Mouse (Mus musculus) midbrain, embryonic 15.5 days (tissue): ENCODE data around the gene Fndc3b. TPM values are rescaled to one million over a fixed set of nuclear protein-coding genes. Genes with fewer than 3 reads are reported as not detected.

Experiments used
- ATAC-seq: fragments of 200-750 bp; cut with Nextera tagmentation; replicated peaks from 2 replicates; pipeline ENCODE4 v1.8.0; 2017; ENCODE audit warnings: moderate TSS enrichment
- H3K27ac ChIP-seq: fragments of 300-500 bp; sonication (generic); 2 replicates; pipeline ENCODE4 v1.5.1; 2015; ENCODE audit warnings: mild to moderate bottlenecking, inconsistent platforms
- H3K27me3 ChIP-seq: fragments of 300-500 bp; sonication (generic); replicated peaks from 2 replicates; pipeline ENCODE4 v1.6.1; 2015; ENCODE audit warnings: inconsistent platforms
- H3K36me3 ChIP-seq: fragments of 300-500 bp; sonication (generic); replicated peaks from 2 replicates; pipeline ENCODE4 v1.6.1; 2015; ENCODE audit warnings: inconsistent platforms
- H3K4me1 ChIP-seq: fragments of 300-500 bp; sonication (generic); 2 replicates; pipeline ENCODE4 v1.6.1; 2015; ENCODE audit warnings: inconsistent platforms
- H3K4me2 ChIP-seq: fragments of 300-500 bp; sonication (generic); 2 replicates; pipeline ENCODE4 v1.6.1; 2015; ENCODE audit warnings: inconsistent platforms, mild to moderate bottlenecking, moderate library complexity
- H3K4me3 ChIP-seq: fragments of 300-500 bp; sonication (generic); 2 replicates; pipeline ENCODE4 v1.5.1; 2015; ENCODE audit warnings: mild to moderate bottlenecking, inconsistent platforms
- H3K9ac ChIP-seq: fragments of 300-500 bp; sonication (generic); 2 replicates; pipeline ENCODE4 v1.6.1; 2015; ENCODE audit warnings: mild to moderate bottlenecking, inconsistent platforms
- H3K9me3 ChIP-seq: fragments of 300-500 bp; sonication (generic); 2 replicates; pipeline ENCODE4 v1.6.1; 2016; ENCODE audit warnings: inconsistent platforms
- WGBS: fragments of 180-500 bp; shearing (Covaris S2); methylation state at CpG from one replicate; pipeline ENCODE4 v1.1.7; 2015; ENCODE audit warnings: mixed read lengths; 5-methylcytosine and 5-hydroxymethylcytosine counted together
- polyA plus RNA-seq: library from polyadenylated mRNA; unstranded; fragments of >200 nt; fragmentation: Nextera tagmentation; extraction: Ambion mirVana; gene quantifications from 2 replicates; pipeline ENCODE4 v1.2.1, GENCODE M21; 2015

Gene Fndc3b
- polyA plus RNA-seq, 1 experiment from 2014 or later = 9.7 TPM

GRCm38 (mm10) chr3:27686732-27687491 lies 24.2 kb downstream of the Fndc3b start:
- no peaks in the 10 kb centered on the region for H3K36me3 ChIP-seq
- no peak for ATAC-seq
- H3K9ac ChIP-seq = no peak overlapping the region
- H3K9me3 ChIP-seq = no peaks in the 10 kb centered on the region
- no peak overlapping the region for H3K4me2 ChIP-seq
- H3K4me1 ChIP-seq = peaks cover 7% of the 10 kb centered on the region; the same call in 1 of the 2 replicates
- H3K27ac ChIP-seq = no peak overlapping the region
- H3K27me3 ChIP-seq = no peaks in the 10 kb centered on the region
- WGBS = 84% methylated on average over 19 of the region's 19 CpGs
- no peak overlapping the region for H3K4me3 ChIP-seq

GRCm38 (mm10) chr3:27685650-27686208 lies 25.4 kb downstream of the Fndc3b start:
- 88% methylated on average over 14 of the region's 14 CpGs for WGBS
- Histone ChIP-seq H3K9ac (no peak overlapping the region), H3K36me3 (no peaks in the 10 kb centered on the region), H3K27ac (no peak overlapping the region), H3K4me2 (no peak overlapping the region), H3K9me3 (no peaks in the 10 kb centered on the region), H3K27me3 (no peaks in the 10 kb centered on the region), H3K4me3 (no peak overlapping the region), H3K4me1 (peaks cover 7% of the 10 kb centered on the region; the same call in 1 of the 2 replicates)
- no peak for ATAC-seq

GRCm38 (mm10) chr3:27685134-27685533 lies 26.0 kb downstream of the Fndc3b start:
- Histone ChIP-seq H3K27me3 (no peaks in the 10 kb centered on the region), H3K36me3 (no peaks in the 10 kb centered on the region), H3K4me1 (peaks cover 7% of the 10 kb centered on the region; the same call in 1 of the 2 replicates), H3K9ac (no peak overlapping the region), H3K4me3 (no peak overlapping the region), H3K9me3 (no peaks in the 10 kb centered on the region), H3K27ac (no peak overlapping the region), H3K4me2 (no peak overlapping the region)
- WGBS = 92% methylated on average over 6 of the region's 6 CpGs
- no peak for ATAC-seq

GRCm38 (mm10) chr3:27683374-27683773 lies 27.7 kb downstream of the Fndc3b start:
- Histone ChIP-seq H3K27ac (no peak overlapping the region), H3K9ac (no peak overlapping the region), H3K4me2 (no peak overlapping the region), H3K4me1 (peaks cover 7% of the 10 kb centered on the region; the same call in 1 of the 2 replicates), H3K4me3 (no peak overlapping the region), H3K36me3 (no peaks in the 10 kb centered on the region), H3K9me3 (no peaks in the 10 kb centered on the region), H3K27me3 (no peaks in the 10 kb centered on the region)
- 87% methylated on average over 4 of the region's 4 CpGs for WGBS
- ATAC-seq = no peak

GRCm38 (mm10) chr3:27677574-27677973 lies 33.5 kb downstream of the Fndc3b start:
- no peaks in the 10 kb centered on the region for H3K27me3 ChIP-seq
- H3K27ac ChIP-seq = no peak overlapping the region
- no peak for ATAC-seq
- no peaks in the 10 kb centered on the region for H3K9me3 ChIP-seq
- H3K9ac ChIP-seq = no peak overlapping the region
- WGBS = 68% methylated on average over 6 of the region's 6 CpGs
- no peak overlapping the region for H3K4me2 ChIP-seq
- no peaks in the 10 kb centered on the region for H3K36me3 ChIP-seq
- H3K4me1 ChIP-seq = no peaks in the 10 kb centered on the region
- H3K4me3 ChIP-seq = no peak overlapping the region

- Histone ChIP-seq H3K27me3 (no peaks in the 10 kb centered on the region), H3K4me1 (no peaks in the 10 kb centered on the region), H3K27ac (no peak overlapping the region), H3K4me2 (no peak overlapping the region), H3K9ac (no peak overlapping the region), H3K36me3 (no peaks in the 10 kb centered on the region), H3K4me3 (no peak overlapping the region), H3K9me3 (no peaks in the 10 kb centered on the region)
- WGBS = 68% methylated on average over 7 of the region's 7 CpGs
- no peak for ATAC-seq
These were observed 37.4 kb downstream of the Fndc3b start for GRCm38 (mm10) chr3:27673660-27674059.

- H3K27me3 ChIP-seq = no peaks in the 10 kb centered on the region
- H3K27ac ChIP-seq = no peak overlapping the region
- H3K4me3 ChIP-seq = no peak overlapping the region
- ATAC-seq = no peak
- H3K4me1 ChIP-seq = 0 out of 2 replicates have a peak, but pooled peaks cover 1% of the 10 kb centered on the region
- WGBS = 77% methylated on average over 12 of the region's 12 CpGs
- no peaks in the 10 kb centered on the region for H3K9me3 ChIP-seq
- no peak overlapping the region for H3K9ac ChIP-seq
- no peaks in the 10 kb centered on the region for H3K36me3 ChIP-seq
- no peak overlapping the region for H3K4me2 ChIP-seq
These were observed 40.7 kb downstream of the Fndc3b start for GRCm38 (mm10) chr3:27670416-27670815.

- 88% methylated on average over 4 of the region's 4 CpGs for WGBS
- ATAC-seq = no peak
- H3K27ac ChIP-seq = no peak overlapping the region
These were observed 43.8 kb downstream of the Fndc3b start for GRCm38 (mm10) chr3:27667280-27667679.

GRCm38 (mm10) chr3:27665338-27665737 lies 45.8 kb downstream of the Fndc3b start:
- 0 out of 2 replicates have a peak, but pooled peaks cover 2% of the 10 kb centered on the region for H3K4me1 ChIP-seq
- H3K27ac ChIP-seq = no peak overlapping the region
- H3K9me3 ChIP-seq = no peaks in the 10 kb centered on the region
- no peak overlapping the region for H3K9ac ChIP-seq
- no peak overlapping the region for H3K4me3 ChIP-seq
- no peaks in the 10 kb centered on the region for H3K36me3 ChIP-seq
- ATAC-seq = no peak
- WGBS = 0% methylated on average over 1 of the region's 1 CpGs
- no peaks in the 10 kb centered on the region for H3K27me3 ChIP-seq
- no peak overlapping the region for H3K4me2 ChIP-seq

More at GRCm38 (mm10) chr3:27667280-27667679, 43.8 kb downstream of the Fndc3b start:
- H3K4me1 ChIP-seq = 0 out of 2 replicates have a peak, but pooled peaks cover 2% of the 10 kb centered on the region
- H3K9ac ChIP-seq = no peak overlapping the region
- H3K36me3 ChIP-seq = no peaks in the 10 kb centered on the region
- no peak overlapping the region for H3K4me3 ChIP-seq
- H3K4me2 ChIP-seq = no peak overlapping the region
- H3K27me3 ChIP-seq = no peaks in the 10 kb centered on the region
- no peaks in the 10 kb centered on the region for H3K9me3 ChIP-seq

- Histone ChIP-seq H3K4me2 (no peak overlapping the region), H3K27me3 (no peaks in the 10 kb centered on the region), H3K4me1 (0 out of 2 replicates have a peak, but pooled peaks cover 2% of the 10 kb centered on the region), H3K27ac (no peak overlapping the region), H3K9ac (no peak overlapping the region), H3K36me3 (no peaks in the 10 kb centered on the region), H3K9me3 (no peaks in the 10 kb centered on the region), H3K4me3 (no peak overlapping the region)
- ATAC-seq = no peak
- WGBS = 74% methylated on average over 5 of the region's 5 CpGs
These were observed 47.9 kb downstream of the Fndc3b start for GRCm38 (mm10) chr3:27663221-27663620.

GRCm38 (mm10) chr3:27658198-27658763 lies 52.8 kb downstream of the Fndc3b start:
- WGBS = 75% methylated on average over 4 of the region's 4 CpGs
- Histone ChIP-seq H3K4me2 (no peak overlapping the region), H3K4me1 (no peaks in the 10 kb centered on the region), H3K4me3 (no peak overlapping the region), H3K9me3 (no peaks in the 10 kb centered on the region), H3K9ac (no peak overlapping the region), H3K27ac (no peak overlapping the region), H3K36me3 (no peaks in the 10 kb centered on the region), H3K27me3 (no peaks in the 10 kb centered on the region)
- no peak for ATAC-seq

GRCm38 (mm10) chr3:27656764-27657390 lies 54.2 kb downstream of the Fndc3b start:
- H3K9ac ChIP-seq = no peak overlapping the region
- WGBS = 56% methylated on average over 7 of the region's 7 CpGs
- H3K27me3 ChIP-seq = no peaks in the 10 kb centered on the region
- no peaks in the 10 kb centered on the region for H3K36me3 ChIP-seq
- no peak overlapping the region for H3K27ac ChIP-seq
- no peak overlapping the region for H3K4me2 ChIP-seq
- no peaks in the 10 kb centered on the region for H3K9me3 ChIP-seq
- ATAC-seq = no peak
- H3K4me1 ChIP-seq = no peaks in the 10 kb centered on the region
- H3K4me3 ChIP-seq = no peak overlapping the region
